Mouse (Mus musculus): ENCODE results near the gene Wnt5a. TPM values are rescaled to one million over a fixed set of nuclear protein-coding genes. Genes with fewer than 3 reads are reported as not detected.
A peak's percentile ranks its signal among the peaks of the same experiment; 100 is the strongest.

Wnt5a gene
- total RNA-seq (2014; fragmentation: Nextera tagmentation) (not detected in 2 replicates), total RNA-seq (2017) (not detected in 2 replicates)

- ATAC-seq (replicated peaks; ENCODE audit: low FRiP score, low TSS enrichment, poor library complexity, severe bottlenecking): no peak
These were observed at the start of gene Wnt5a for GRCm38 (mm10) chr14:28504101-28505050. TSS of gene Wnt5a (plus strand) at chr14:28504750.

DNA sequence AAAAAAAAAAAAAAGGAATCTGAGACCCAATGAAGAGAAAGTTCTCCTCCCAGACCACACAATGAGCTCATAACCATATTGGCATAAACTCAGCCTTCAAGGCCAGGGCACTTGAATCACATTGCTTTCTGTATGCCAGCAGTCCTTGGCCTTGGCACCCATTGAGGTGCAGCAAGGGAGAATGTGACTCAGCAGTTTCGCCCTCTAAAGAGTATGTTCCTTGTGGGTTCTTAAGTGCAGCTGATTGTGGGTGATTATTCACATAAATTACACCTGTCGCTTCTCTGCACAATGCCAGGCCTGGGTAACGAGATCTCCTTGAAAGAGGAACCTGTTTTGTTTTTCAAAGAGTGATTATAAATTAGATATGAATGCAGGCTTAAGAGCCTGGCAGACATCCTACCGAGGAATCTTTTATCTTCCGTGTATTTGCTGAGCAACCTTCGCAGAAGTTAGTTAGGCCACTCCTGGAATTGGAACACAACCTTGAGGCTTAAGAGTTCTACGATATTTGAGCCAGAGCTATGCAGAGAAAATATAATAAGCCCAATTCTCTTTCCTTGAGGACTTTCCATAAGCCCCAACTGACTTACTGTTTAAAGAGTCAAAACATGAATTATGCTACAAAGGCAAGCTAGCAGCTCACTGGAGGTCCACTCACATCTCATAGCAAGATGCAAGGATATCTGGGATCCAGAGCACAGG lies 48.0 kb upstream of the Wnt5a start:
- ATAC-seq (replicated peaks; ENCODE audit: low FRiP score, low TSS enrichment, poor library complexity, severe bottlenecking): no peak

DNA sequence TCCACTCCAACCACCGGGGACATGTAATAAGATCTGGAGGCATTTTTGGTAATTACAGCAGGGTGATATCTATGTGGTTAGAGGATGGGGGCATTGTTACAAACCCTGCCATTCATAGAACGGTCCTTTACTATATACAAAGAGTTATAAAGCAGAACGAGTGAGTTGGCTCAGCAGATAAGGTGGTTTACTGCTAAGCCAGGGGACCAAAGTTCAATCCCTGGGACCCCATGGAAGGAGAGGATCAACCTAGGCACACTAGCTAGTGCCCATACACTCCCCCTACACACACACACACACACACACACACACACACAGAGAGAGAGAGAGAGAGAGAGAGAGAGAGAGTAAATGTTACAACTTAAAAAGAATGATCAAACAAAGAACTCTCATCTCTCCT lies 47.1 kb upstream of the Wnt5a start:
- ATAC-seq (replicated peaks; ENCODE audit: low FRiP score, low TSS enrichment, poor library complexity, severe bottlenecking): no peak

DNA sequence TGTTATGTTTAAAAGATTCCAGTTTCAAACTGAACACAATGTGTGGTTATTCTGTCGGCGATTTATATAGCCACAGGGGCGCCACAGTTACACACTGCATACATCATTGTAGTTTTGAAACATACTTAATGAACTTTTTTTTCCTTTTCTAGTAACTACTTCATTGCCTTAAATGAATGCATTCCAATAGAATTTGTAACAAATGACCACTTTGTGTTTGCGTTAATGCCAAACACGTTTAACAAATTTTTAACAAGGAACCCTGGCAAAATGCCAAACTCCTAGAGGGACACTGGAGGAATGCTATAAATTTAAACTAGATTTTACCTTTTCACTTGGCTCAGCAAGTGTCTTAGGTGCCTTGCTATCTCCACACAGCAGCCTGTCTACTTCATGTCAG lies 36.6 kb upstream of the Wnt5a start:
- ATAC-seq (replicated peaks; ENCODE audit: low FRiP score, low TSS enrichment, poor library complexity, severe bottlenecking): no peak

DNA sequence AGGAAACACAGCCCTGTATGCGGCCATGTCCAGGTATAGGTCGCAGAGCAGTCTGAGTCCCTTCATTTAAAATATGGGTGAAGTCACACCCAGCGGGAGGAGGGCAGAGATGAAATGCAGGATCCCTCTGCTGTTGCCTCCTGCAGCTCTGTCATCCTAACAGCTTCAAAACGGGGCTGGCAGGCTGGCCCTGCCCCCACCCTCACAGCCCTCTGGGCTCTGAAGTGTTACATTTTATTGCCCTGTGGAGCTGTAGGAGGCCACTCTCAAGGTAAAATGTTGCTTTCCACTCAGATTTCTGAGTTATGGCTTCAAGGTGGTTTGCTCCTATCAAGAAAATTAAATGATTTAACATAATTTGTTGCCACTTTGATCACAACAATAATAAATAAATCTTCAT lies 34.9 kb upstream of the Wnt5a start:
- no peak for ATAC-seq (replicated peaks; ENCODE audit: low FRiP score, low TSS enrichment, poor library complexity, severe bottlenecking)

DNA sequence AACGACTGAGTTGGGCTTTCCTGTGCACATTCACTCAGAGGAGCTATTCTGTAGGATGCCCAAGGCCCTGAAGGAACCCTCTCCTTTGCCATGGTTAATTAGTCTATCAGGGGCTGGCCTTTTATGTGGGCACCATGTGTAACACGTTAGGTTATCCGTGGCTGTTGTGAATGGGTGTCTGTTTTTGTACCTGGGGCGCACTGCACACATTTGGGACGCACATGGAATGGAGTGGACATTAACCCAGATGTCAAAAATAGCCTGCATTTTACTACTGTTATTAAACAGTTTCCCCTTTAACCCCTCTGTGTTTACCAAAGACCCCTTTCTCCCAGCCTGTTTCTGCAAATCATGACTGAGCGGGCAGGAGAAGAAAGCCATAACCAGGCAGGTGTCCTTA lies 34.3 kb upstream of the Wnt5a start:
- no peak for ATAC-seq (replicated peaks; ENCODE audit: low FRiP score, low TSS enrichment, poor library complexity, severe bottlenecking)

- ATAC-seq (replicated peaks; ENCODE audit: low FRiP score, low TSS enrichment, poor library complexity, severe bottlenecking): no peak
These were observed 29.5 kb upstream of the Wnt5a start for GRCm38 (mm10) chr14:28475012-28475411.

- ATAC-seq (replicated peaks; ENCODE audit: low FRiP score, low TSS enrichment, poor library complexity, severe bottlenecking): no peak
These were observed 29.1 kb upstream of the Wnt5a start for GRCm38 (mm10) chr14:28475421-28475820.

DNA sequence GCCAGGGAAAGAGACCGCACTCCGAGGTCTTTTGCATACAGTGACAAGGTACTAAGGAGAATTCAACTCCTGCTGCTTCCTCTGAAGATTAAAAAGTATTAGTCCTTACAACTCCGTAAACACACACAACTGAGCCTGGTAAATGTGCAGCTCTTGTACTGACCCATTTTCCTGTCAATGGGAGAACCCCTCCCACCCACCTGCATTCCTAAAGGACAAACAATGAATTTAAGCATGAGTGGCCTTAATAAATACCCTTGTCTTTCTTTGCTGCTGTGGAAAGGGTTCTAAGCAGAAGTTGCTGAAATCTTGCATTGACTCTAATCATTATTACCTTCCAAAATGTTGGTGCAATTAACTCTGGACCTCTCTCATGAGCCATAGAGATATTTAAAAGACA lies 27.8 kb upstream of the Wnt5a start:
- no peak for ATAC-seq (replicated peaks; ENCODE audit: low FRiP score, low TSS enrichment, poor library complexity, severe bottlenecking)

GRCm38 (mm10) chr14:28480866-28481265 lies 23.7 kb upstream of the Wnt5a start:
- no peak for ATAC-seq (replicated peaks; ENCODE audit: low FRiP score, low TSS enrichment, poor library complexity, severe bottlenecking)

DNA sequence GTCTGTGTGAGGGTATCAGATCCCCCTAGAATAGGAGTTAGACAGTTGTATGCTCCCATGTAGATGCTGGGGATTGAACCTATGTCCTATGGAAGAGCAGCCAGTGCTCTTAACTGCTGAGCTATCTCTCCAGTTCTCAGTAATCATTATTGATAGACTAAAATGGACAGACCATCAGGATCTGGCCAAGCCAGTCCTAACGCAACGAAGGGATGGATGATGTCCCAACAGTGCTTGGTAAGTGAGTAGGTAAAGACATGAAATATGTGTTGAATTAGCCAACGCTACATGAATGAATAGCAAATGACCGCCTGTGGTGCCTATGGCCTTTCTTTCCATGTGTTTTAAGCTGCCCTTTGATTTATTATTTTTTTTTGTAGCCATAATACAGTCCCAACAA lies 10.7 kb upstream of the Wnt5a start:
- no peak for ATAC-seq (replicated peaks; ENCODE audit: low FRiP score, low TSS enrichment, poor library complexity, severe bottlenecking)

DNA sequence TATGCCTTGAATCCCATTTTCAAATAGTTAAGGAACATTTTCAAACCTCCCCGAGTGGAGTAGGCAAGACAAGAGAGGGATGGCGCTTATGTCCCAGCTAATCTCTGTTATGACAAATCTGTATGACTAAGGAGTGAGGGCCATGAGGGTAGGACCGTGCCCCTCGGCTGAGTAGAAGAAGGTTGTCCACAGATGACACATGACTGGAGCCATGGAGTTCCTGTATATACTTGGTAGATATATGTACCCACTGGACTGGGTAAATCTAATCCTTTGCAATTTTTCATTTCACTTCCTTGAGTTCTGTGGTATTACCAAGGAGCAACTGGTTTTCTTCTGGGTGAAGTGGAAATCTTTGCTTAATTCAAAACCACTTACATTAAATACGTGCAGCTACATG lies 10.3 kb upstream of the Wnt5a start:
- ATAC-seq (replicated peaks; ENCODE audit: low FRiP score, low TSS enrichment, poor library complexity, severe bottlenecking): no peak

GRCm38 (mm10) chr14:28501216-28501878 lies 3.2 kb upstream of the Wnt5a start:
- no peak for ATAC-seq (replicated peaks; ENCODE audit: low FRiP score, low TSS enrichment, poor library complexity, severe bottlenecking)

GRCm38 (mm10) chr14:28503276-28503675 lies 1.3 kb upstream of the Wnt5a start:
- no peak for ATAC-seq (replicated peaks; ENCODE audit: low FRiP score, low TSS enrichment, poor library complexity, severe bottlenecking)

- ATAC-seq (replicated peaks; ENCODE audit: low FRiP score, low TSS enrichment, poor library complexity, severe bottlenecking): no peak
These were observed 568 bp downstream of the Wnt5a start for GRCm38 (mm10) chr14:28505051-28505585.

GRCm38 (mm10) chr14:28505586-28506375 lies 1.2 kb downstream of the Wnt5a start:
- ATAC-seq (replicated peaks; ENCODE audit: low FRiP score, low TSS enrichment, poor library complexity, severe bottlenecking): no peak

DNA sequence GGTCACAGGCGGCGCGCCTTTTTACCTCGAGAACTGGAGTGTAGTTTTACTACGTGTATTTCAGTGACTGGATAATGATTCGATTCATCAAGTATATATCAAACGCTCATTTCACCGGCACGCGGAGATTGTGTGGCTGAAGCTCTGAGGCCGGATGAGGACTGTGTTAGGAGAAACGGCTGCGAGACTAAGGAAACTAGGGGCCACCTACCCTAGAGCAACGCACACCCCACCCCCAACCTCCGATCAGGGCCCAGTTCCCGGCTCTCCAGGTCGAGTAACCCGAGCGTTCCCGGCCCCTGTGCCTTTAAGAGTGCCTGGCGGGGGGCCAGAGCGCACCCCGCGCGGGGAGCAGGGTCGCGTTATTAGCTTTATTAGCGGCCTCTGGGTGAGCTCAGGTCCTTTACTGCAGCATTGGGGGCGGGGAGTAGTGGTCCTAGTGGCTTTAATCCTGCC lies 1.9 kb downstream of the Wnt5a start:
- no peak for ATAC-seq (replicated peaks; ENCODE audit: low FRiP score, low TSS enrichment, poor library complexity, severe bottlenecking)

- no peak for ATAC-seq (replicated peaks; ENCODE audit: low FRiP score, low TSS enrichment, poor library complexity, severe bottlenecking)
These were observed 2.5 kb downstream of the Wnt5a start for GRCm38 (mm10) chr14:28507011-28507410.

DNA sequence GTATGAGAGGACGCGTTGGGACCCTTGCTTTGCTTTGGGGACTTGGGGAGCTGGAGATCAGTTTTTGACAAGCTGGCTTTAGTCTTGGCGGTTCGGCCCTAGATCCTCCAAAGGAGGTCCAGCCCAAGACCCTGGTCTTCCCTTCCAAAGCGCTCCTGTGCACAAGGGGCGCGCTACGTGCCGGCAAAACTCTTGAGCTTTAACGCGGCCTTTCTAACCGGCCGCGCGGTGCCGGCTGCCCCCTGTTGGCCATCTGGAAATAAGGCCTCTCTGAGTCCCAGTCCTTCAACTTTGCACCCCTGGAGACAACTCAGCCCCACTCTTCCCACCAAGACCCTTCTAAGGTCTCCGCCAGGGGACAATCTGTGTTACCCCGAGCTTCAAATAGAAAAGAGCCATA lies 2.9 kb downstream of the Wnt5a start:
- ATAC-seq (replicated peaks; ENCODE audit: low FRiP score, low TSS enrichment, poor library complexity, severe bottlenecking): 0 out of 2 replicates have a peak, but pooled peaks have one; percentile 57

All from megakaryocyte-erythroid progenitor cell, adult 5-6 weeks (primary cell).